Mouse (Mus musculus) T-cell, adult 66 days (primary cell): Measurements from ENCODE around the gene Hhipl1. TPM values are rescaled to one million over a fixed set of nuclear protein-coding genes. Genes with fewer than 3 reads are reported as not detected.

Experiments
- total RNA-seq, 2 experiments: library from RNA; stranded (reverse); gene quantifications; 3 replicates in 1 of 2; 4 replicates in 1 of 2; pipeline ENCODE4 v1.2.4; 2023

The Hhipl1 gene
- total RNA-seq = not detected

DNA sequence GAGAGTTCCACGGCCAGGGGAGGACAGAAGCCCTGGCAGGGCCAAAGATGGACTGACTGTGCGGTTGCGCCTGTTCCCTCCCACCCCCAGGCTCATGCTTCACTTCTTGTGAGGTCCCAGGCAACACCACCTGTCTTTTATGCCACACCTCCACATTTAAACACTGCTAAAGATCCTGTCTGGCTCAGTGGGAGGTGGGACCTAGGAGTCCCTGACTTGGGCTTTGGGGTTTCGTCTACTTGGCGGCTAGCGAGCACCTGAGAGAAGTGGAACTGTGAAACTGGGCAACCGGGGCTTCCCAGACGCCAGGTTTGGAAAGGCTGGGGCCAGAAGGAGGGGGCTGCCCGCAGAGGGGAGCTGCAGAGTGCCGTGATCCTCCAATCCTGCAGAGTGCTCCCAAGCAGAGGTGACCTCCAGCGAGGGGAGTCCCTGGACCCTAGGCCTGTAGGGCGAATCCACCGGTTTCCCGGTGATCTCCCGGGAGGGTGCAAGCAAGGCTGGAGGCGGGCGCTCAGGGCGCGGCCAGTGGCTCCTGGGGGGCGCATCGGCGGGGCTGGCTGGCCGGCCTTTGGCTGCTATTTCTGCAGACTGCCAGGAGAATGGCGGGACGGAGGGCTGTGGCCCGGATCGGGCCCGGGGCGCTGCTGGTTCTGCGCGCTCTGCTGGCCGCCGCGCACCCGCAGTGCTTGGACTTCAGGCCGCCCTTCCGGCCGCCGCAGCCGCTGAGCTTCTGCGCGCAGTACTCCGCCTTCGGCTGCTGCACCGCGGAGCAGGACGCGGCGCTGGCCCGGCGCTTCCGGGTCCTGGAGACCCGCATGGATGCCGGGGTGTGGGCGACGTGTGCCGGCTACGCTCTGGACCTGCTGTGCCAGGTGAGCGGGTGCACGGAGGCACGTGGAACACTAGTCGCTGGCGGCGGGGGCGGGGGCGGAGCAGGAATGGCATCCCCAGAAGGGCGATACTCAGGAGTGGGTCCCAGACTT is at the start of gene Hhipl1:
Gene Hhipl1 (plus strand): TSS at position 459 of the 983 bp plus-strand sequence.

DNA sequence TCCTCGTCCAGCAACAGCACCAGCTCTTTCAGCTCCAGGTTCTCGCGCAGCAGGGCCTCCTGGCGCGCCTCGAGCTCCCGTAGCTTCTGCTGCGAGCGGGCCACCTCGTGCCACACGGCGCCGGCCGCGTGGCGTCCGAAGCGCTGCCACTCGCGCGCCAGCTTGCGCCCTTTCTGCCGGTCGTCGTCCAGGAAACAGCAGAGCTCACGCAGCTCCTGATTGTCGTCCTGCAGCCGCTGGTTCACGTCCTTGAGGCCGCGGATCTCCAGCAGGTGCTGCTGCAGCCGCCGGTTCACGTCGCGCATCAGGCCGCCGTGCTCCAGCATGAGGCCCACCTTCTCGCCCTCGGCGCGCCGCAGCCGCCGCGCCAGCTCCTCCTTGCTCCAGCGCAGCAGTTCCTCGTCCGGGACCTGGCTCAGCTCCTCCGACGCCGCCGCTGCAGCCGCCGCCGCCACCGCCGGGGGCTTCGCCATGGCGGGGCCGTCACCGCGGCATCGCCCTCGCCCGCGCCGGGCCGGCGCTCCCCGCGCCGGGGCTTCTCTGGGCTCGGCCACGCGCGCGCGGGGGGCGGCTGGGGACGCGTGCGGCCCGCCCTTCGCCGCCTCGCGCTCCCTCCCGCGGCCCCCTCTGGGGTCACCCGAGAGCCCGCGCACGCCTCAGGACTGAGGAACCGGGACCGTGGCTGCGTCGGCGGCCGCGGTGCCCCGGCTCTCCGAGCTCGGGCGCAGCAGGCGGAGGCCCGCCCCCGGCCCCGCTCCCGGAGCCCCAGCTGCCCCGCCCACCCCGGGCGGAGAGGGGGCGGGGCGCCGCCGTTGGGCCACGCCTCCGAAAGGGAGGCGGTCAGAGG is 31.2 kb upstream of the Hhipl1 start, which contains the start of gene Ccdc85c:
Gene Ccdc85c (minus strand): TSS at position 765 of the 847 bp plus-strand sequence.

DNA sequence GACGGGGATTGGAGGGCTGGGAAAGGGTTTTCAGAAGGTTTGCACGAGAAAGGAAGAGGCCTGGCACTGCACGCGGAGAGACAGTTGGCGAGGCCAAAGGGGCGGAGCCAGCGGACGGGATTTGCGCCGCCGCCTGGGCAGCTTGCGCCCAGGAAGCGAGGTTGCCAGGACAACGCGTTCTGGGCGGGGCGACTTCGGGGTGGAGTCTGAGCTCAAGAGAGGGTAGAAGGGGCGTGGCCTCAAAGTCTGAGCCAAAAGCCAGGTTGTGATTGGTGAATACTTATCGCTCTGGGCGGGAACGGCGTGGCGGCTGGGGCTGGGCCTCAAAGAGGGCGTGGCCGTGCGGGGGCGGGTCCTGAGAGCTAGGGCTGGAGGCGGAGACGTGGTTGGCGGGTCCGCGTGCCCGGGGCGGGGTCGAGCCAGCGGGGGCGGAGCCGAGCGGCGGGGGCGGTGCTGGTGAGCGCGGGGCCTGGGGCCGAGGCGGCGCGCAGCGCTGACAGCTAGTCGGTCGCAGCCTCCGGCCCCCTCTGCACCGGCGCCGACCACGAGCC is 27.9 kb downstream of the Hhipl1 start, which contains the start of gene Cyp46a1:
Gene Cyp46a1 (plus strand): TSS at position 487 of the 551 bp plus-strand sequence.

DNA sequence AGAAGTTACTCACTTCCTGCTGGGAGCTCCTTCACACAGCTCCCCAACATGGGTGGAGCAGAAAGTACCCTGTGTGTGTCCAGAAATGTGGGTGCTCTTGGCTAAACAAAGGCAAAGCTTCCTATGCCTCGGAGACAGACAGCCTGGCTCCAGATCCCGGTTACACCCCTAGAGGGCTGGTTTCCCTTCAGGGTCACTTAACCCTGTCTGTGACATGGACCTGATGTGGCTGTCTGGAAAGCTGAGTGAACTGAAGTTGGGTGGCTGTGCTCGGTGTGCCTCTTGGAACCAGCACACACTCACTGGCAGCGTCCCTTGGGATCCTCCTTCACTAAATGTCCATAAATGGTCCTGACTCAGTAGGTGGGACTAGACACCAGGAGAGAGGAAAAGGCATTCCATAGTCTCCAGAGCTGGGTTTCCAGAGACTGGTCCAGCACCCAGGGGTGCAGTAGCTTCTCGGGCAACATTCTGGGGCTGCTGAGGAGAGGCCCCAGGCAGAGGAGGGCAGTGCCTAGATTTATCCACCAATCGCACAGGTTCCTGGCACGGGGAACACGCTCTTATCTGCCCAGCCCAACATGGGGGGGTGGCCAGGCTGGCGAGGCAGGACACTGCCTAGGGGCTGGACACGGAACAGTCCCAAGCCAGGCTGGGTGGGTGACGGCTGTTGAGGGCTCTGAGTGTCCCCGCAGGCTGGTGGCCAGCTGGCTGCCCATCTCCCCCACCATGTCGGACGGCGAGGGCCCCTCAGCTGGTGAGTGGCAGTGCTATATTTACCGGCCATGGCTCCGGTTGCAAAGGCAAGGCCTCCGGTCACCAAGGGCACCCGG is 64.7 kb downstream of the Hhipl1 start, which contains the start of gene Eml1:
Gene Eml1 (plus strand): TSS at position 362 of the 833 bp plus-strand sequence.

Other genes starting within 250 kb of the Hhipl1 start
- gene Setd3, start 127.0 kb upstream of the Hhipl1 start, total RNA-seq = 10 to 100 TPM; 80.1 to 83.1 TPM
- 10 to 100 TPM; 80.2 to 81.2 TPM for gene Ccnk, start 126.7 kb upstream of the Hhipl1 start, total RNA-seq
- 1 to 10 TPM; 1.7 to 2.0 TPM for gene Ccdc85c, start 30.8 kb upstream of the Hhipl1 start, total RNA-seq
- gene Cyp46a1, start 28.1 kb downstream of the Hhipl1 start, total RNA-seq = not detected
- not detected for gene Eml1, start 64.7 kb downstream of the Hhipl1 start, total RNA-seq
- 100 to 1,000 TPM; 916 to 971 TPM for gene Evl, start 248.4 kb downstream of the Hhipl1 start, total RNA-seq